Mouse (Mus musculus) kidney, embryonic 16.5 days (tissue): ENCODE measurements around the gene Tcstv3. TPM values are rescaled to one million over a fixed set of nuclear protein-coding genes. Genes with fewer than 3 reads are reported as not detected.
"Not testable (repeated sequence)": the region's sequence is repeated elsewhere in the genome, so short reads cannot be mapped to it uniquely, and the experiment has no call there.

ENCODE experiments used
- ATAC-seq: fragments of 200-750 bp; cut with Nextera tagmentation; 2 replicates; pipeline ENCODE4 v1.8.0; 2017; ENCODE audit warnings: moderate TSS enrichment; ENCODE audit not compliant: low FRiP score, low TSS enrichment
- H3K27ac ChIP-seq: fragments of 300-500 bp; sonication (generic); 2 replicates; pipeline ENCODE4 v1.5.1; 2014; ENCODE audit warnings: low read length
- H3K27me3 ChIP-seq: fragments of 300-500 bp; sonication (generic); 2 replicates; pipeline ENCODE4 v1.6.1; 2014; ENCODE audit warnings: low read length, control low read depth, mixed read lengths; ENCODE audit not compliant: insufficient read depth
- H3K36me3 ChIP-seq: fragments of 300-500 bp; sonication (generic); 2 replicates; pipeline ENCODE4 v1.6.1; 2014; ENCODE audit warnings: low read length, control low read depth, mixed read lengths; ENCODE audit not compliant: insufficient read depth
- H3K4me1 ChIP-seq: fragments of 300-500 bp; sonication (generic); 2 replicates; pipeline ENCODE4 v1.6.1; 2014; ENCODE audit warnings: low read length, control low read depth, mixed read lengths; ENCODE audit not compliant: insufficient read depth
- H3K4me2 ChIP-seq: fragments of 300-500 bp; sonication (generic); replicated peaks from 2 replicates; pipeline ENCODE4 v1.6.1; 2014; ENCODE audit warnings: low read depth, low read length
- H3K4me3 ChIP-seq: fragments of 300-500 bp; sonication (generic); 2 replicates; pipeline ENCODE4 v1.5.1; 2014; ENCODE audit warnings: mild to moderate bottlenecking, low read length
- H3K9ac ChIP-seq: fragments of 300-500 bp; sonication (generic); replicated peaks from 2 replicates; pipeline ENCODE4 v1.6.1; 2014; ENCODE audit warnings: low read length
- H3K9me3 ChIP-seq: fragments of 300-500 bp; sonication (generic); 2 replicates; pipeline ENCODE4 v1.6.1; 2016; ENCODE audit warnings: low read length, control low read depth
- WGBS: fragments of 180-500 bp; shearing (Covaris S2); extraction: QIAGEN DNeasy Blood & Tissue Kit; methylation state at CpG from one replicate; pipeline ENCODE4 v1.1.7; 2014; 5-methylcytosine and 5-hydroxymethylcytosine counted together
- polyA plus RNA-seq: library from polyadenylated mRNA; unstranded; fragments of >200 nt; fragmentation: Nextera tagmentation; extraction: Ambion mirVana; gene quantifications from 2 replicates; pipeline ENCODE4 v1.2.1, GENCODE M21; 2015

The Tcstv3 gene
- polyA plus RNA-seq: not detected in 2 replicates

DNA sequence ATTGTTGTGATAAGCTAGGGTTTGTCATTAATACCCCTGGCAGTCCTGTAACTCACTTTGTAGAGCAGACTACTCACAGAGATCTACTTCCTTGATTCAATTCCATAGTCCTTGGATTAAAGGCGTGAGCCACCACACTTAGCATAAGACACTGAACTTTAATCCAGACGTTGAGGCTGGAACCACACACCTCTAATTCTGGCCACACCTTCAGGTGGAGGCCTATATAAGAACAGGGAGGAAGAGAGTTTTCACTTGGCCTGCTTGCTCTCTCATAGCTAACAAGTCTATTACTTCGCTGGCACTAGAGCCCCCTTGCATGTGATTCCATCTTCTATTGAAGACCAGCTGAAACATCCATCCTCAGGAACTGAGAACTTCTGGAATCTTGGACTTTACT is at the start of gene Tcstv3:
Gene Tcstv3 (plus strand): TSS at position 301 of the 400 bp plus-strand sequence.
- not testable (repeated sequence) for H3K36me3 ChIP-seq, H3K4me3 ChIP-seq, H3K4me2 ChIP-seq, H3K27ac ChIP-seq, H3K9me3 ChIP-seq, H3K27me3 ChIP-seq, H3K4me1 ChIP-seq, H3K9ac ChIP-seq, ATAC-seq
- WGBS: 70% methylated on average over 3 of the region's 3 CpGs

DNA sequence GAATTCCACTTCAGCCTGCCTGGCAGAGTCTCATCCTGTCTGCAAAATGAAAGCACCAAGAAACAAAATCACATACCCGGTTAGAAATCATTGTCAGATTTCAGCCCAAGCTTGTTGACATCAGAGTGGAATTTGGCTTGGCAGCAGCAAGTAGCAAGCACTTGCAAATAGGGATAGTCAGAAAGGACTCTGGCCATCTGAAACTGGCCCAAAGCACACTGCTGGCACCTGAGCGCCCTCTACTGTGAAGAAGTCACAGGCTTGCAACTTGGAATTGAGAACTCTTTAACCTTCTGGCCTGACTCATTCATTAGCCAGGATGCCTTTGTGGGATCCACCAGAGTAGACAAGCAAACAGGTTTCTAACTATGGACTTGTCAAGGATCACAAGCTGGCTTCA is 38.8 kb upstream of the Tcstv3 start:
- WGBS: 28% methylated on average over 2 of the region's 2 CpGs
- not testable (repeated sequence) for H3K9me3 ChIP-seq, H3K9ac ChIP-seq, ATAC-seq, H3K27me3 ChIP-seq, H3K4me3 ChIP-seq, H3K4me2 ChIP-seq, H3K4me1 ChIP-seq, H3K36me3 ChIP-seq, H3K27ac ChIP-seq

DNA sequence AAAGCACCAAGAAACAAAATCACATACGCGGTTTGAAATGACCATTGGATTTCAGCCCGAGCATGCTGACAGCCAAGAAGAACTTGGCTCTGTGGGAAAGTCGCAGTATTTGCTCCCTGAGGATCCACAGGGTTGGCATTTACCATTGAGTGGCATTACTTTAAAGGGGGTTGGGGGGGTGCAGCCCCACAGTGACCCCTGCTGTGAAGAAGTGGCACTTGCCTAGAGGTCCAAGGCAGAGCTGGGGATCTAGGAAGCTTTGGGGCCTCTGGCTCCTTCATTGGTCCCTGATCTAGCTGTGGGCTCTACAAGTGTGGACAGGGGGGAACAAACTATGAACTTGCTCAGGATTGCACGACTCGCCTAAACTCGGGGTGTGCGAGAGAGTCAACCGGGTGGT is 37.9 kb upstream of the Tcstv3 start:
- Histone ChIP-seq H3K36me3 (no peaks in the 10 kb centered on the region), H3K4me1 (no peaks in the 10 kb centered on the region), H3K9me3 (no peaks in the 10 kb centered on the region), H3K9ac (no peak overlapping the region), H3K27me3 (no peaks in the 10 kb centered on the region), H3K4me3 (no peak overlapping the region), H3K4me2 (no peak overlapping the region), H3K27ac (no peak overlapping the region)
- no peak for ATAC-seq
- WGBS: 87% methylated on average over 9 of the region's 9 CpGs

DNA sequence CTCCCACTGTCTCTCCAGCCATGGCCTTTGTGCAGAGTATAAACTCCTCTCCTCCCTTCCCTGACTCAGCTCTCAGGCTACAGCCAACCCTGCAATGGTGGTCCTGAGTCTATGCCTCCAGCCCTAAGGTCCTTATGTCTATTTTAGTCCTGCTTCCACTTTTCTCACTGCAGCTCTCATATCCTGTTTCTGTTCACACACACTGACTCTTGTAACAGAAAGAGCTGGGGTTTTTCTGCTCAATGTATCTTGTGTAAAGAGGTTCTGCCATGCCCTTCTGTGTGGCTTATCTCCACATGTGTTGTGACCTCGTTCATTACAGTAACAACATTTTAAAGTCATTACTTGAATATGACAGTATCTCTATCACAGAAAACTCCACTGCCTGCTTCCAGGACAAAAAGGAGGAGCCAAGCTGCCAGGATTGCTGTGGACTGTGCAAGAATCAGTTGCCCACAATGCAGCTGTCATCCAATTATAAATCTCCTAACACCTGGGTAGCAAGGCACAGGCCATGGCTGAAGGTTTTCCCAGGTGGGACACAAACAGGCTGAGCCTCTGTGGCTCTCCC is 17.3 kb upstream of the Tcstv3 start:
- no peaks in the 10 kb centered on the region for H3K4me1 ChIP-seq
- H3K36me3 ChIP-seq: no peaks in the 10 kb centered on the region
- no peak overlapping the region for H3K27ac ChIP-seq
- no peak overlapping the region for H3K4me3 ChIP-seq
- H3K9me3 ChIP-seq: no peaks in the 10 kb centered on the region
- no peaks in the 10 kb centered on the region for H3K27me3 ChIP-seq
- no peak overlapping the region for H3K4me2 ChIP-seq
- no peak overlapping the region for H3K9ac ChIP-seq
- ATAC-seq: no peak
- WGBS: 58% methylated on average over 1 of the region's 1 CpGs

DNA sequence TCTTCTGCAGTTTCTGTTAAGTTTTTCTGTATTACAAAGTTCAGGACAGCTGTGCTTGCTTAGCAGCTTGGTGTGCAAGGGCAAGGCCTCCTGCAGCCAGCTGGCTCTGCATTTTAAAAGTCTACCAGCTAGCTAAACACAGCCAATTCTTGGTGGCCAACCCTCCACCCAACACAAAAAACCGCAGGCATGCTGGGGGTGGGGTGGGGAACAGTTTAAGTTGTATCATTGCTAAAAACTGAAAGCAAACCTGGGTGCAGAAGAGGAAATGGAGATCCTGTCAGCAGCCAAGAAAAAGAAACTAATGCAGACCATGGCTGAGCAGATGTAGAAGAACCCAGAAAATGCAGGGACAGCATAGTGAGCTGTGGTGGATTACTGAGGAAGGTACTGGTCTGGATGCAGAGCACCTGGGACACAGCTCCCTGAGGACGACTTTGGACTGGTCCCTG is 16.7 kb upstream of the Tcstv3 start, which contains the start of gene BC147527:
Gene BC147527 (plus strand): TSS at position 402 of the 452 bp plus-strand sequence.
- no peak for ATAC-seq
- Histone ChIP-seq H3K9ac (no peak within 1 kb of the TSS), H3K4me2 (no peak within 1 kb of the TSS), H3K4me1 (no peaks in the 10 kb centered on the region), H3K27ac (no peak within 1 kb of the TSS), H3K27me3 (no peaks in the 10 kb centered on the region), H3K4me3 (no peak within 1 kb of the TSS), H3K36me3 (no peaks in the 10 kb centered on the region), H3K9me3 (no peaks in the 10 kb centered on the region)
- 53% methylated on average over 2 of the region's 2 CpGs for WGBS

DNA sequence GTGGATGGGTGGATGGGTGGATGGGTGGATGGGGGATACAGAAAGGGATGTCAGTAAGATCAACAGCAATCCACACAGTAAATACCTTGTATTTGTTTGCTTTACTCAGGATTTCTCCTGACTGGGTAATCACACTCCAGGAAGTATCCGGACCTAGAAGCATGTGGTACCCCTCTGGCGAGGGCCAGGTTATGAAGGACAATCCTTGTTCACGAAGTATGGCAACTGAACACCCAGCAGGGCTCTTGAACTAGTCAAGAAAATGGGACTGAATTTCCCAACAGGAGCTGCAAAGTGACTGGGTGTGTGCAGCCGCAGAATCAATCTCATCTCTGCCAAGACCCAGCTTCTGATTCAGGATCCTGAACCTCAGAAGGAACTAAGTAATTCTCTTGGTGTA is 15.8 kb upstream of the Tcstv3 start:
- Histone ChIP-seq H3K4me2 (no peak overlapping the region), H3K4me1 (no peaks in the 10 kb centered on the region), H3K27ac (no peak overlapping the region), H3K4me3 (no peak overlapping the region), H3K9ac (no peak overlapping the region), H3K27me3 (no peaks in the 10 kb centered on the region), H3K36me3 (no peaks in the 10 kb centered on the region), H3K9me3 (no peaks in the 10 kb centered on the region)
- 76% methylated on average over 4 of the region's 4 CpGs for WGBS
- ATAC-seq: no peak

DNA sequence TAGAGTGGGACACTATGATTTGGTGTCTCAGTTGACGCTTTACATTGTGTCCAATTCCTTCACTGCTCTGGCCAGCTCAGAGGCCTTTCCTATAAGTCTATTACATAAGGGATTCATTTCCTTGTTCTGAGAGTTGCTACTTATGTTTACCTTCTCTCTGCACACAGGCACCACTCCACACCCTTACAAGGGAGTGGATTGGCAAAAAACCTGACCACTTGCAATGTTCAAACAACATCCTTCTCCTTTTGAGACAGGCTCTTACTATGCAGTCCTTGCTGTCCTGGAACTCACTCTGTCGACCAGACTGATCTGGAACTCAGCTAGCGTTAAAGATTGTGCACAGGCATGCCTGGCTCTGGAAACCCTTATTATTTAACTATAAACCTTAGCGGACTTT is 5.9 kb upstream of the Tcstv3 start:
- no peaks in the 10 kb centered on the region for H3K27me3 ChIP-seq
- no peaks in the 10 kb centered on the region for H3K9me3 ChIP-seq
- no peak for ATAC-seq
- no peak overlapping the region for H3K4me2 ChIP-seq
- no peak overlapping the region for H3K27ac ChIP-seq
- no peak overlapping the region for H3K9ac ChIP-seq
- no peaks in the 10 kb centered on the region for H3K36me3 ChIP-seq
- no peaks in the 10 kb centered on the region for H3K4me1 ChIP-seq
- WGBS: 74% methylated on average over 4 of the region's 4 CpGs
- H3K4me3 ChIP-seq: no peak overlapping the region

DNA sequence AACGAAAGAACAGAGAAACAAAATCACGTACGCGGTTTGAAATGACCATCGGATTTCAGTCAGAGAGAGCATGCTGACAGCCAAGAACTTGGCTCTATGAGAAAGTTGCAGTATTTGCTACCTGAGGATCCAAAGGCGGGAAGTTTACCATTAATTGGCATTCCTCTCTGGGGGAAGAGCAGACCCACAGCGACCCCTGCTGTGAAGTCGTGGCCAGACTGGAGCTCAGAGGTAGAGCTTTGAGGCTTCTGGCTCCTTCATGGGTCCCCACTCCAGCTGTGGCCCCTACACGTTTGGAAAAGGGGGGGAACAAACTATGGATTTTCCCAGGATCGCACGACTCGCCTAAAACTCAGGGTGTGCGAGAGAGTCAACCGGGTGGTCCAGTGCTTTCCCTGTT is 3.1 kb upstream of the Tcstv3 start:
- Histone ChIP-seq H3K36me3 (no peaks in the 10 kb centered on the region), H3K27me3 (no peaks in the 10 kb centered on the region), H3K27ac (no peak overlapping the region), H3K4me1 (no peaks in the 10 kb centered on the region), H3K4me3 (no peak overlapping the region), H3K4me2 (no peak overlapping the region), H3K9ac (no peak overlapping the region), H3K9me3 (no peaks in the 10 kb centered on the region)
- ATAC-seq: no peak
- 47% methylated on average over 14 of the region's 14 CpGs for WGBS

DNA sequence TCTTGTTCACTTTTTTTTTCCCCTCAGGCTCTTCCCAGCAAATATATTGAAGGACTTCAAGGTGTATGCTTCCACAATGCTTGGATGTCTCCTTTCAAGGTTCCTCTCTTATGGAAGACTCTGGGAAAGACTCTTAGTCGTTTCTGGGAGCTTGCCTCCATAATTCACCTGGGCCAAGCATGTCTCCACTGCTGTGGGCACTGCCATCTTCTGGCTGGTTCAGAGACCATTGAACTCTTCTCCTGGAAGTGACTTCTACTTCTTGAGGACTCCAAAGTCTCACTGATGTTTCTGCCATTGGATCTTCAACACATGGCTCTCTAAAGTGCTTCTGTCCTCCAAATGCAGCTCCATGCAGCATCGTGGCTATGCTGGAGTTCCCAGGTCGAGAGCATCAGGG is 3.5 kb downstream of the Tcstv3 start:
- Histone ChIP-seq H3K36me3 (no peaks in the 10 kb centered on the region), H3K9me3 (no peaks in the 10 kb centered on the region), H3K4me3 (no peak overlapping the region), H3K4me2 (no peak overlapping the region), H3K4me1 (no peaks in the 10 kb centered on the region), H3K9ac (no peak overlapping the region), H3K27me3 (no peaks in the 10 kb centered on the region), H3K27ac (no peak overlapping the region)
- ATAC-seq: no peak
- WGBS: 61% methylated on average over 3 of the region's 3 CpGs

DNA sequence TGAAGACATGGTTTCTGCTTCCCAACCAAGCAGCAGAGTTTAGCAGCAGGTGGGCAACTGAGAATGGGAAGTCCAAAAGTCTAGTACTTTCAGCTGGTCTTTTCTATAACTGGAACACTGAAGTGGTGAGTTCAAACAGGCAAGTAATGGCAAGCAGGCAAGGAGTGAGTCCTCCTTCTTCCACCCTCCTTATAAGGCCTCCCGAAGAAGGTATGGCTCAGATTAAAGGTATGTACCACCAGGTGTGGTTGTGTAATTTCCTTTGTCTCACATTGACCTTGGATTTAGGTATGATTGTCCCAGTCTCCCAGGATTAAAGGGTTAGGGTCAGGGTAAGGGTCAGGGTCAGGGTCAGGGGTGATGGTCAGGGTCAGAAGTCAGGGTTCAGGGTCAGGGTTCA is 4.0 kb downstream of the Tcstv3 start:
- no peak for ATAC-seq
- no peaks in the 10 kb centered on the region for H3K27me3 ChIP-seq
- no peak overlapping the region for H3K9ac ChIP-seq
- H3K4me1 ChIP-seq: no peaks in the 10 kb centered on the region
- H3K9me3 ChIP-seq: no peaks in the 10 kb centered on the region
- no peaks in the 10 kb centered on the region for H3K36me3 ChIP-seq
- no peak overlapping the region for H3K27ac ChIP-seq
- H3K4me2 ChIP-seq: no peak overlapping the region
- WGBS: 92% methylated on average over 1 of the region's 1 CpGs
- no peak overlapping the region for H3K4me3 ChIP-seq
